Mouse (Mus musculus) midbrain, embryonic 11.5 days (tissue): Measurements from ENCODE around the gene Entpd7. TPM values are rescaled to one million over a fixed set of nuclear protein-coding genes. Genes with fewer than 3 reads are reported as not detected.

ENCODE experiments used
- polyA plus RNA-seq: library from polyadenylated mRNA; unstranded; fragments of >200 nt; fragmentation: Nextera tagmentation; extraction: Ambion mirVana; gene quantifications from 2 replicates; pipeline ENCODE4 v1.2.1, GENCODE M21; 2014

The Entpd7 gene
- polyA plus RNA-seq, 1 experiment from 2014 or later, result 12.2 TPM

Other genes starting within 250 kb of the Entpd7 start
- 0.26 and 0.28 TPM in 2 replicates for gene Cnnm1, start 249.2 kb upstream of the Entpd7 start, polyA plus RNA-seq
- 46.6 and 47.0 TPM in 2 replicates for gene Got1, start 165.1 kb upstream of the Entpd7 start, polyA plus RNA-seq
- 0.60 and 0.77 TPM in 2 replicates for gene Nkx2-3, start 77.3 kb upstream of the Entpd7 start, polyA plus RNA-seq
- gene Slc25a28, start 14.8 kb upstream of the Entpd7 start, polyA plus RNA-seq, result 7.6 and 9.7 TPM in 2 replicates
- gene Cutc, start 63.3 kb downstream of the Entpd7 start, polyA plus RNA-seq, result 11.6 and 12.8 TPM in 2 replicates
- gene Cox15, start 63.3 kb downstream of the Entpd7 start, polyA plus RNA-seq, result 8.2 and 9.3 TPM in 2 replicates
- not detected in 2 replicates for gene Abcc2, start 92.5 kb downstream of the Entpd7 start, polyA plus RNA-seq